Mouse (Mus musculus): ENCODE results near the gene Slc25a45. TPM values are rescaled to one million over a fixed set of nuclear protein-coding genes. Genes with fewer than 3 reads are reported as not detected.

The Slc25a45 gene
- 7.3 and 9.9 TPM in 2 replicates for polyA plus RNA-seq (2012; rRNA removed)

GRCm38 (mm10) chr19:5877618-5878361 is at the start of gene Slc25a45:
Slc25a45 (plus strand) TSS chr19:5877808.

DNA sequence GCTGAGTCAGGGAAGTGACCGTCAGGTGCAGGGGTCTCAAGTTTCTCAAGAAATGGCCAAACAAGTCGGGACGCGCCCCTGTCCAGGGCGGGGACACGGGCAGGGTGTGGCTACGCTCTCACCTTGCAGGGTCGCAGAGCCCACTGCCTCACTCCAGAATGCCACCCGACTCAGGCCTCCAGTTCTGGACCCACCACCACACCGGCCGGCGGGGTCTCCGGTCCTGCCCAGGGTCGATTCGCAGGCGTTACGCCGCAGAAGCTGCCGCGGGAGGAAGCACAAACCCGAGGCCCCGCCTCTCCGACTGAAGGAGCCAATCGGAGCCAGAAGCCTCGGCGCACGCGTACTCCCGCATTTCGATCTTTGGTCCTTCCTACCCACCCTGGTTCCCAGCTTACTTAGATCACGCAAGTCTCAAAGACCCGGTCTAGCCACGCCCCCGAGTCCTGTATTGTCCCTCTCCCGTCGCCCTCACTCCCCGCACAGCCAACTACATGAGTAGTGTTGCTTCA is 2.6 kb upstream of the Slc25a45 start, which contains the start of gene Frmd8:
Frmd8 (minus strand) TSS at position 306 of the 512 bp plus-strand sequence.

DNA sequence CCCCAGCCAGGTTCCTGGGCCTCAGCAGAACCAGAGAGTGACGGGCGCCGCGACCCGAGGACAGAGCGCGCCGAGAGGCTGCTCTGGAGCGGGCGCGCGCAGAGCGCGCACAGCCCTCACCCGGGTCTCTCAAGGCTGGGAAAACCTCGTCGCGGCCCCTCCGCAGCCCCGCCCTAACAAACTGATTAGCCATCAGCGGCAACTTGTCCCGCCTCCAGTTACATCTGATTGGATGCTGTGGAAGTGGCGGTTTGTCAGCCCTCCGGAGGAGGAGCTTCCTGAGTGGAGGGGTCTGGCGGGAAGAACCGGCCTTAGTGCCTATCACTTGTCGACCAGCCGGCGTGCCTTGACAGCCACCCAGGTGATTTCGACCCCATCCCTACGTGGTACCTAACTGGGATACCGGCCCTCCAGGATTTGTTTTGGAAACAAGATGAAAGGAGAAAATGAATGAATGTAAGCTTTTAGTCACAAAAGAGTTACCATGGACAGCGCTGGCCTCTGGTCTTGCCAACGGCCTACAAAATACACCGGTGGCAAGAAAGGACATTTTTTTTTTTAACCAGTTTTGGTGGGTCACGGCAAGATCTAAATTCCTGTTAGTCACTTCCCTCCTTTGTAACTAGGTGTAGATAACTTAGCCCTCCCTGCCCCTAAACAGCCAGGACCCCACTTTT is 16.5 kb downstream of the Slc25a45 start, which contains the start of gene Tigd3:
Tigd3 (minus strand) TSS at position 148 of the 677 bp plus-strand sequence.

GRCm38 (mm10) chr19:5913007-5913719 is 35.6 kb downstream of the Slc25a45 start, which contains the start of gene Dpf2:
Dpf2 (minus strand) TSS chr19:5913010.

DNA sequence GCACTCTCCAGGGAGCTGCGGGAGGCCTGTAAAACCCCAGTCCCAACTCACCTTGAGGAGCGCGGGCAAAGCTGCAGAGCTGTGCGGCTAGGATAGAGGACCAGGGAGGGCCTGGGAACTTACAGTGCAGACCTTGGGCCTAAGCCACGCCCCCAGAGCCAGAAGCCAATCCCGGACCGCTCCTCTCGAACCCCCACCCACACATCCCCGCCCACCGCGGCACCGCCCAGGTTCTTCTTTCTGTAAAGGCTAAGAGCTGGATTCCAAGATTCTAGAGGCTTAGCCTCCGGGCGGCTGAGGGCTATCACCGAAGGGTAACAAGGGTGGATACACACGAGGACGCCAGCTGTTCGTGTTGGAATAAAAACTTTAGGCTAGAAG is 47.1 kb downstream of the Slc25a45 start, which contains the start of gene Cdc42ep2:
Cdc42ep2 (minus strand) TSS at position 104 of the 381 bp plus-strand sequence.

Other genes with a start within 250 kb of the Slc25a45 start
- 61.1 and 66.8 TPM in 2 replicates for gene Rela, start 240.3 kb upstream of the Slc25a45 start, polyA plus RNA-seq (2012; rRNA removed)
- 52.0 and 56.1 TPM in 2 replicates for gene Sipa1, start 214.1 kb upstream of the Slc25a45 start, polyA plus RNA-seq (2012; rRNA removed)
- gene Map3k11, start 189.1 kb upstream of the Slc25a45 start, polyA plus RNA-seq (2012; rRNA removed) = 116 and 122 TPM in 2 replicates
- 206 and 220 TPM in 2 replicates for gene Pcnx3, start 188.9 kb upstream of the Slc25a45 start, polyA plus RNA-seq (2012; rRNA removed)
- 0.90 and 1.1 TPM in 2 replicates for gene Kcnk7, start 173.4 kb upstream of the Slc25a45 start, polyA plus RNA-seq (2012; rRNA removed)
- 82.2 and 84.7 TPM in 2 replicates for gene Ehbp1l1, start 151.5 kb upstream of the Slc25a45 start, polyA plus RNA-seq (2012; rRNA removed)
- gene Fam89b, start 148.2 kb upstream of the Slc25a45 start, polyA plus RNA-seq (2012; rRNA removed) = 138 and 150 TPM in 2 replicates
- 63.8 and 65.6 TPM in 2 replicates for gene Ltbp3, start 136.9 kb upstream of the Slc25a45 start, polyA plus RNA-seq (2012; rRNA removed)
- 98.9 and 102 TPM in 2 replicates for gene Scyl1, start 106.4 kb upstream of the Slc25a45 start, polyA plus RNA-seq (2012; rRNA removed)
- 29.7 and 32.5 TPM in 2 replicates for gene Frmd8, start 2.5 kb upstream of the Slc25a45 start, polyA plus RNA-seq (2012; rRNA removed)
- 0.57 and 0.62 TPM in 2 replicates for gene Tigd3, start 16.3 kb downstream of the Slc25a45 start, polyA plus RNA-seq (2012; rRNA removed)
- gene Dpf2, start 35.2 kb downstream of the Slc25a45 start, polyA plus RNA-seq (2012; rRNA removed) = 53.4 and 61.3 TPM in 2 replicates
- gene Cdc42ep2, start 47.0 kb downstream of the Slc25a45 start, polyA plus RNA-seq (2012; rRNA removed) = 7.0 and 7.3 TPM in 2 replicates
- 22.8 and 27.7 TPM in 2 replicates for gene Pola2, start 86.4 kb downstream of the Slc25a45 start, polyA plus RNA-seq (2012; rRNA removed)
- 0.06 TPM in 1 of 2 replicates, not detected in the other for gene Slc22a20, start 108.3 kb downstream of the Slc25a45 start, polyA plus RNA-seq (2012; rRNA removed)
- 69.9 and 86.7 TPM in 2 replicates for gene Capn1, start 138.1 kb downstream of the Slc25a45 start, polyA plus RNA-seq (2012; rRNA removed)
- 56.5 and 68.0 TPM in 2 replicates for gene Syvn1, start 168.8 kb downstream of the Slc25a45 start, polyA plus RNA-seq (2012; rRNA removed)
- 11.1 and 13.7 TPM in 2 replicates for gene Mrpl49, start 180.0 kb downstream of the Slc25a45 start, polyA plus RNA-seq (2012; rRNA removed)
- 2,245 and 2,287 TPM in 2 replicates for gene Fau, start 180.0 kb downstream of the Slc25a45 start, polyA plus RNA-seq (2012; rRNA removed)
- 81.0 and 86.7 TPM in 2 replicates for gene Znhit2, start 183.4 kb downstream of the Slc25a45 start, polyA plus RNA-seq (2012; rRNA removed)
- 68.6 and 88.1 TPM in 2 replicates for gene Tm7sf2, start 190.6 kb downstream of the Slc25a45 start, polyA plus RNA-seq (2012; rRNA removed)
- 86.3 and 87.2 TPM in 2 replicates for gene Vps51, start 199.4 kb downstream of the Slc25a45 start, polyA plus RNA-seq (2012; rRNA removed)
- gene Tmem262, start 202.2 kb downstream of the Slc25a45 start, polyA plus RNA-seq (2012; rRNA removed) = 1.3 TPM in 1 of 2 replicates, not detected in the other
- gene Gm28374, start 204.4 kb downstream of the Slc25a45 start, polyA plus RNA-seq (2012; rRNA removed) = 0.34 and 0.72 TPM in 2 replicates
- gene Zfpl1, start 207.1 kb downstream of the Slc25a45 start, polyA plus RNA-seq (2012; rRNA removed) = 96.4 and 116 TPM in 2 replicates
- gene Cdca5, start 207.2 kb downstream of the Slc25a45 start, polyA plus RNA-seq (2012; rRNA removed) = 3.2 and 4.1 TPM in 2 replicates
- not detected in 2 replicates for gene AC131692.1, start 216.6 kb downstream of the Slc25a45 start, polyA plus RNA-seq (2012; rRNA removed)
- gene Naaladl1, start 228.0 kb downstream of the Slc25a45 start, polyA plus RNA-seq (2012; rRNA removed) = 17.8 and 47.8 TPM in 2 replicates
- 60.1 and 60.7 TPM in 2 replicates for gene Sac3d1, start 240.8 kb downstream of the Slc25a45 start, polyA plus RNA-seq (2012; rRNA removed)

Measured in colon, adult 2 months (tissue).